Comparison of ENCODE assay signal across 22 mouse cellular contexts in genomic region chr10:81120650-81121049, GRCm38 (mm10).
"Had no signal": no experiment of that assay in that cellular context is flagged by ENCODE, and none has a peak within 500 bp of the region (broad histone marks: within the 10 kb centered on the region; RNA-seq: fewer than 3 reads in every experiment).

No protein-coding gene starts in this region.

- H3K9ac ChIP-seq: limb, embryonic 13.5 days; liver, embryonic 14.5 days; liver, postnatal 0 days; lung, embryonic 14.5 days; midbrain, embryonic 12.5 days; midbrain, embryonic 15.5 days; neural tube, embryonic 13.5 days; stomach, embryonic 15.5 days had no signal

- H3K27me3 ChIP-seq: limb, embryonic 13.5 days; midbrain, embryonic 12.5 days; midbrain, embryonic 15.5 days; neural tube, embryonic 13.5 days; stomach, embryonic 15.5 days had no signal

- H3K4me3 ChIP-seq: left cerebral cortex, adult 2 months; limb, embryonic 13.5 days; midbrain, embryonic 12.5 days; midbrain, embryonic 15.5 days; neural tube, embryonic 13.5 days; stomach, embryonic 15.5 days had no signal

- ATAC-seq: liver, postnatal 0 days; lung, postnatal 0 days; midbrain, embryonic 15.5 days had no signal

- H3K4me1 ChIP-seq: limb, embryonic 13.5 days; midbrain, embryonic 12.5 days; midbrain, embryonic 15.5 days; neural tube, embryonic 13.5 days; stomach, embryonic 15.5 days had no signal

- H3K9me3 ChIP-seq: limb, embryonic 13.5 days; midbrain, embryonic 12.5 days; midbrain, embryonic 15.5 days; neural tube, embryonic 13.5 days; stomach, embryonic 15.5 days had no signal

- DNase-seq: kidney, adult 18-20 months; kidney, adult 9 months; kidney, postnatal 14 days; kidney, postnatal 4 days; layer of hippocampus, adult 9-11 months; layer of hippocampus, postnatal 36 days; liver; liver, postnatal 0 days; lung, embryonic 14.5 days; retina, postnatal 1 day; right cerebral cortex, postnatal 25 days; spleen, adult 18-20 months; thymus, postnatal 25 days had no signal

- H3K4me2 ChIP-seq: limb, embryonic 13.5 days; lung, embryonic 14.5 days; midbrain, embryonic 12.5 days; midbrain, embryonic 15.5 days; neural tube, embryonic 13.5 days; stomach, embryonic 15.5 days had no signal

- H3K27ac ChIP-seq: limb, embryonic 13.5 days; liver, embryonic 14.5 days; macrophage; midbrain, embryonic 12.5 days; midbrain, embryonic 15.5 days; neural tube, embryonic 13.5 days; stomach, embryonic 15.5 days had no signal
